Mouse (Mus musculus) hindbrain, embryonic 14.5 days (tissue): ENCODE measurements at regions not wholly inside any gene's neighbourhood (a gene's known extent, or its start where the extent isn't known, plus 50 kb on each side); places are given as distances from the start of the nearest gene placed in this dataset.

Experiments
- ATAC-seq: fragments of 200-750 bp; cut with Nextera tagmentation; 2 replicates; pipeline ENCODE4 v1.8.0; 2017; ENCODE audit warnings: moderate number of reproducible peaks, mild to moderate bottlenecking, moderate TSS enrichment, moderate library complexity; ENCODE audit not compliant: low FRiP score
- DNase-seq: peaks from one replicate; pipeline ENCODE4 v3.0.0-alpha.2; 2015; ENCODE audit warnings: low spot score
- H3K27ac ChIP-seq: fragments of 300-500 bp; sonication (generic); 2 replicates; pipeline ENCODE4 v1.5.1; 2014; ENCODE audit warnings: mild to moderate bottlenecking, moderate library complexity
- H3K27me3 ChIP-seq: fragments of 300-500 bp; sonication (generic); 2 replicates; pipeline ENCODE4 v1.6.1; 2014; ENCODE audit warnings: mild to moderate bottlenecking, low read length, mixed read lengths; ENCODE audit not compliant: control insufficient read depth, insufficient read depth
- H3K36me3 ChIP-seq: fragments of 300-500 bp; sonication (generic); replicated peaks from 2 replicates; pipeline ENCODE4 v1.6.1; 2014; ENCODE audit not compliant: control insufficient read depth, insufficient read depth
- H3K4me1 ChIP-seq: fragments of 300-500 bp; sonication (generic); replicated peaks from 2 replicates; pipeline ENCODE4 v1.6.1; 2014; ENCODE audit warnings: antibody characterized with exemption, low read length, mixed read lengths; ENCODE audit not compliant: control insufficient read depth, insufficient read depth
- H3K4me2 ChIP-seq: fragments of 300-500 bp; sonication (generic); replicated peaks from 2 replicates; pipeline ENCODE4 v1.6.1; 2014; ENCODE audit warnings: mild to moderate bottlenecking, moderate library complexity
- H3K4me3 ChIP-seq: fragments of 300-500 bp; sonication (generic); replicated peaks from 2 replicates; pipeline ENCODE4 v1.5.1; 2014; ENCODE audit warnings: mild to moderate bottlenecking, low read length
- H3K9ac ChIP-seq: fragments of 300-500 bp; sonication (generic); 2 replicates; pipeline ENCODE4 v1.6.1; 2014
- H3K9me3 ChIP-seq: fragments of 300-500 bp; sonication (generic); 2 replicates; pipeline ENCODE4 v1.6.1; 2016; ENCODE audit warnings: low read length; ENCODE audit not compliant: control insufficient read depth
- WGBS: fragments of 180-500 bp; shearing (Covaris S2); extraction: QIAGEN DNeasy Blood & Tissue Kit; methylation state at CpG from one replicate; pipeline ENCODE4 v1.1.7; 2014; 5-methylcytosine and 5-hydroxymethylcytosine counted together

- H3K4me2 ChIP-seq = no peak overlapping the region
- peak; percentile 91 for DNase-seq
- H3K27me3 ChIP-seq = no peaks in the 10 kb centered on the region
- H3K4me3 ChIP-seq = no peak overlapping the region
- H3K27ac ChIP-seq = no peak overlapping the region
- ATAC-seq = peak; percentile 79
- peaks cover 13% of the 10 kb centered on the region for H3K4me1 ChIP-seq
- no peaks in the 10 kb centered on the region for H3K36me3 ChIP-seq
- H3K9ac ChIP-seq = no peak overlapping the region
- 12% methylated on average over 6 of the region's 6 CpGs for WGBS
- no peaks in the 10 kb centered on the region for H3K9me3 ChIP-seq
Measured at GRCm38 (mm10) chr9:23581039-23581606, 358.2 kb downstream of the Bmper start.

GRCm38 (mm10) chr9:23584561-23584960 lies 361.7 kb downstream of the Bmper start:
- Histone ChIP-seq H3K36me3 (no peaks in the 10 kb centered on the region), H3K9ac (no peak overlapping the region), H3K4me2 (no peak overlapping the region), H3K4me3 (no peak overlapping the region), H3K27me3 (no peaks in the 10 kb centered on the region), H3K27ac (no peak overlapping the region), H3K4me1 (peaks cover 13% of the 10 kb centered on the region), H3K9me3 (no peaks in the 10 kb centered on the region)
- ATAC-seq (no peak), DNase-seq (no peak)

- ATAC-seq (no peak), DNase-seq (no peak)
- no peaks in the 10 kb centered on the region for H3K36me3 ChIP-seq
- no peak overlapping the region for H3K27ac ChIP-seq
- H3K9ac ChIP-seq = no peak overlapping the region
- H3K4me2 ChIP-seq = no peak overlapping the region
- 25% methylated on average over 2 of the region's 2 CpGs for WGBS
- no peak overlapping the region for H3K4me3 ChIP-seq
- H3K9me3 ChIP-seq = no peaks in the 10 kb centered on the region
- no peaks in the 10 kb centered on the region for H3K4me1 ChIP-seq
- no peaks in the 10 kb centered on the region for H3K27me3 ChIP-seq
Measured at GRCm38 (mm10) chr9:23589024-23589423, 366.1 kb downstream of the Bmper start.

GRCm38 (mm10) chr9:23591906-23592305 lies 369.0 kb downstream of the Bmper start:
- H3K4me1 ChIP-seq = no peaks in the 10 kb centered on the region
- no peak overlapping the region for H3K4me2 ChIP-seq
- H3K27ac ChIP-seq = no peak overlapping the region
- no peak overlapping the region for H3K4me3 ChIP-seq
- no peaks in the 10 kb centered on the region for H3K9me3 ChIP-seq
- DNase-seq (no peak), ATAC-seq (no peak)
- no peaks in the 10 kb centered on the region for H3K36me3 ChIP-seq
- H3K27me3 ChIP-seq = no peaks in the 10 kb centered on the region
- no peak overlapping the region for H3K9ac ChIP-seq

GRCm38 (mm10) chr9:23600623-23601022 lies 377.7 kb downstream of the Bmper start:
- no peak for DNase-seq
- H3K36me3 ChIP-seq = no peaks in the 10 kb centered on the region

More at GRCm38 (mm10) chr9:23600623-23601022, 377.7 kb downstream of the Bmper start:
- H3K4me1 ChIP-seq = no peaks in the 10 kb centered on the region
- H3K4me2 ChIP-seq = no peak overlapping the region
- no peaks in the 10 kb centered on the region for H3K27me3 ChIP-seq
- no peak overlapping the region for H3K9ac ChIP-seq
- H3K9me3 ChIP-seq = no peaks in the 10 kb centered on the region
- no peak overlapping the region for H3K4me3 ChIP-seq
- ATAC-seq = no peak
- WGBS = 97% methylated on average over 2 of the region's 2 CpGs
- H3K27ac ChIP-seq = no peak overlapping the region
